Mouse (Mus musculus): Measurements from ENCODE around the gene Phlda3.

DNA sequence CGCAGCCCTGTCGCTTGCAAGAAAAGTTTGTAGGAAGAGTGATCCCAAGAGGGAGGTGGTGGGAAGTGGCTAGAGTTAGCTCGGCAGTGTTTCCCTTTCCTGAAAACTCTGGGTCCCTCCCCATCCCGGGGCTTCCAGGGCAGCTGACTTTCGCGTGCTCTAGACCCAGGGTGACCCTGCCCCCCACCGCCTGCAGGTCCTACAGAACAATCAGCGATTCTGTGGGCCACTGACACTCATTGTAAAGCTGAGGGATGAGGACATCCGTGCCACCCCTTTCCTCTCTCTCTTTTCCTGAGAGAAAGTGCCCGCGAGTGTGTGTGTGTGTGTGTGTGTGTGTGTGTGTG is 36.6 kb upstream of the Phlda3 start:
- TF ChIP-seq CTCF (IDR thresholded peaks at IDR 0.05) (no peak), EP300 (IDR thresholded peaks at IDR 0.05) (no peak)
